ENCODE assay signal across 25 mouse cellular contexts in the genomic region with DNA sequence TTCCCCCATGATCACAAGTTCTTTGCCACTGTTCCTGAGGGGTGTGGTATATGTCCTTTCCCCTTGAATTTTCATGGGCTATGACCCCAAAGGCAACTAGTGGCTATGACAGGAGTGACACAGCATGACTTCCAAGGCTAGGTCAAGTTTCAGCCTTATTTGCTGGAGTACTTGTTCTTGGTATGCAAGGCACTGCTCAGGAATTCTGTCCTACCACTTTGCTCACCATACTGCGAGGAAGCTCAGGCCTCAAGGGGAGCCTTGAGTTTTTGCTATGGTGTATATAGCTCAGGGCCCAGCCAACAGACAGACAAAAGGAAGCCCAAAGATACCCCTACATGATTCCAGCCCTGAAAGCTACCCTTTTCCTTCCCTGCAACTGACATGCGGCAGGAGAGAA.
"Had no signal": no experiment of that assay in that cellular context is flagged by ENCODE, and none has a peak within 500 bp of the region (broad histone marks: within the 10 kb centered on the region; RNA-seq: fewer than 3 reads in every experiment).

No protein-coding gene starts in this region.

- DNase-seq: gastrocnemius, adult 2 months; gastrocnemius, postnatal 10 days; gastrocnemius, postnatal 25 days; heart, adult 18-20 months; heart, postnatal 10 days; heart, postnatal 4 days; kidney, adult 18-20 months; kidney, adult 8-10 months; kidney, postnatal 10 days; kidney, postnatal 25 days; kidney, postnatal 4 days; liver had no signal

- H3K27ac ChIP-seq: gastrocnemius, adult 2 months; heart, embryonic 10.5 days; hindbrain, embryonic 10.5 days; hindbrain, embryonic 12.5 days; hindbrain, embryonic 14.5 days; intestine, embryonic 15.5 days; layer of hippocampus, adult 2 months; left cerebral cortex, adult 2 months; limb, embryonic 10.5 days; limb, embryonic 12.5 days had no signal

- H3K36me3 ChIP-seq: heart, embryonic 10.5 days; heart, embryonic 12.5 days; hindbrain, embryonic 10.5 days; hindbrain, embryonic 12.5 days; intestine, embryonic 15.5 days; limb, embryonic 10.5 days; limb, embryonic 12.5 days had no signal

- H3K9ac ChIP-seq: heart, embryonic 12.5 days; hindbrain, embryonic 12.5 days; hindbrain, embryonic 14.5 days; intestine, embryonic 15.5 days; limb, embryonic 12.5 days had no signal

- H3K9me3 ChIP-seq: heart, embryonic 10.5 days; heart, embryonic 12.5 days; hindbrain, embryonic 10.5 days; hindbrain, embryonic 12.5 days; intestine, embryonic 15.5 days; limb, embryonic 10.5 days; limb, embryonic 12.5 days had no signal

- H3K4me2 ChIP-seq: heart, embryonic 12.5 days; hindbrain, embryonic 12.5 days; hindbrain, embryonic 14.5 days; intestine, embryonic 15.5 days; limb, embryonic 12.5 days had no signal

- H3K4me3 ChIP-seq: gastrocnemius, adult 2 months; heart, embryonic 10.5 days; heart, embryonic 12.5 days; hindbrain, embryonic 10.5 days; hindbrain, embryonic 12.5 days; intestine, embryonic 15.5 days; layer of hippocampus, adult 2 months; left cerebral cortex, adult 2 months; limb, embryonic 10.5 days; limb, embryonic 12.5 days had no signal

- ATAC-seq: hindbrain, embryonic 16.5 days; inflammation-experienced regulatory T-cells, adult 6 months; intestine, embryonic 15.5 days; intestine, postnatal 0 days had no signal
